Mouse (Mus musculus) embryonic facial prominence, embryonic 11.5 days (tissue): ENCODE data around the gene Fcho2. TPM values are rescaled to one million over a fixed set of nuclear protein-coding genes. Genes with fewer than 3 reads are reported as not detected.

Experiments
- ATAC-seq: fragments of 200-750 bp; cut with Nextera tagmentation; replicated peaks from 2 replicates; pipeline ENCODE4 v1.8.0; 2017; ENCODE audit warnings: low read depth; ENCODE audit not compliant: insufficient number of reproducible peaks, low FRiP score, low TSS enrichment
- DNase-seq: peaks from one replicate; pipeline ENCODE4 v3.0.0-alpha.2; 2015; ENCODE audit warnings: low spot score
- H3K27ac ChIP-seq: fragments of 300-500 bp; sonication (generic); replicated peaks from 2 replicates; pipeline ENCODE4 v1.5.1; 2014; ENCODE audit warnings: mild to moderate bottlenecking, low read depth, low read length, control low read depth
- H3K27me3 ChIP-seq: fragments of 300-500 bp; sonication (generic); 2 replicates; pipeline ENCODE4 v1.6.1; 2014; ENCODE audit warnings: mild to moderate bottlenecking, low read length, moderate library complexity, mixed read lengths; ENCODE audit not compliant: control insufficient read depth, insufficient read depth
- H3K36me3 ChIP-seq: fragments of 300-500 bp; sonication (generic); replicated peaks from 2 replicates; pipeline ENCODE4 v1.6.1; 2014; ENCODE audit warnings: low read depth, mild to moderate bottlenecking, low read length, moderate library complexity, mixed read lengths; ENCODE audit not compliant: control insufficient read depth, insufficient read depth
- H3K4me1 ChIP-seq: fragments of 300-500 bp; sonication (generic); 2 replicates; pipeline ENCODE4 v1.6.1; 2014; ENCODE audit warnings: low read length, mixed read lengths; ENCODE audit not compliant: control insufficient read depth, insufficient read depth
- H3K4me2 ChIP-seq: fragments of 300-500 bp; sonication (generic); 2 replicates; pipeline ENCODE4 v1.6.1; 2014; ENCODE audit warnings: low read depth, mild to moderate bottlenecking, control low read depth, low read length, moderate library complexity
- H3K4me3 ChIP-seq: fragments of 300-500 bp; sonication (generic); 2 replicates; pipeline ENCODE4 v1.5.1; 2014; ENCODE audit warnings: low read depth, low read length, control low read depth
- H3K9ac ChIP-seq: fragments of 300-500 bp; sonication (generic); replicated peaks from 2 replicates; pipeline ENCODE4 v1.6.1; 2014; ENCODE audit warnings: mild to moderate bottlenecking, control low read depth, low read length
- H3K9me3 ChIP-seq: fragments of 300-500 bp; sonication (generic); replicated peaks from 2 replicates; pipeline ENCODE4 v1.6.1; 2016; ENCODE audit warnings: mild to moderate bottlenecking, low read length, inconsistent platforms, mixed read lengths; ENCODE audit not compliant: control insufficient read depth
- WGBS: fragments of 180-500 bp; shearing (Covaris S2); extraction: QIAGEN DNeasy Blood & Tissue Kit; methylation state at CpG from one replicate; pipeline ENCODE4 v1.1.7; 2014; 5-methylcytosine and 5-hydroxymethylcytosine counted together
- polyA plus RNA-seq: library from polyadenylated mRNA; unstranded; fragments of >200 nt; fragmentation: Nextera tagmentation; extraction: Ambion mirVana; gene quantifications from 2 replicates; pipeline ENCODE4 v1.2.1, GENCODE M21; 2014

Gene Fcho2
- 28.1 and 28.6 TPM in 2 replicates for polyA plus RNA-seq

- Histone ChIP-seq H3K36me3 (no peaks in the 10 kb centered on the region), H3K4me2 (peak within 1 kb of the TSS; percentile 53), H3K4me1 (no peaks in the 10 kb centered on the region), H3K4me3 (peak within 1 kb of the TSS; percentile 61), H3K27ac (peak within 1 kb of the TSS; percentile 95), H3K9ac (peak within 1 kb of the TSS; percentile 97), H3K9me3 (no peaks in the 10 kb centered on the region), H3K27me3 (no peaks in the 10 kb centered on the region)
- WGBS = under 1% methylated on average over 33 of the region's 61 CpGs
- peak; percentile 99 for ATAC-seq
- DNase-seq = peak; percentile 98
These were observed at the start of gene Fcho2 for GRCm38 (mm10) chr13:98815147-98815785. Gene Fcho2, minus strand, starts transcription at chr13:98815449.

- WGBS = 94% methylated on average over 8 of the region's 8 CpGs
- H3K36me3 ChIP-seq = peaks cover 15% of the 10 kb centered on the region
- no peak overlapping the region for H3K9ac ChIP-seq
- no peaks in the 10 kb centered on the region for H3K9me3 ChIP-seq
- ATAC-seq (no peak), DNase-seq (no peak)
- H3K27ac ChIP-seq = no peak overlapping the region
- H3K4me1 ChIP-seq = no peaks in the 10 kb centered on the region
- no peak overlapping the region for H3K4me2 ChIP-seq
- H3K27me3 ChIP-seq = no peaks in the 10 kb centered on the region
- H3K4me3 ChIP-seq = no peak overlapping the region
These were observed 40.0 kb upstream of the Fcho2 start for GRCm38 (mm10) chr13:98855291-98855690.

GRCm38 (mm10) chr13:98845794-98846193, 30.5 kb upstream of the Fcho2 start:
- no peaks in the 10 kb centered on the region for H3K9me3 ChIP-seq
- no peaks in the 10 kb centered on the region for H3K27me3 ChIP-seq
- H3K9ac ChIP-seq = no peak overlapping the region
- WGBS = 88% methylated on average over 1 of the region's 1 CpGs
- H3K36me3 ChIP-seq = peaks cover 2% of the 10 kb centered on the region
- no peak for ATAC-seq
- H3K4me3 ChIP-seq = no peak overlapping the region
- H3K4me1 ChIP-seq = no peaks in the 10 kb centered on the region
- no peak for DNase-seq
- no peak overlapping the region for H3K27ac ChIP-seq
- H3K4me2 ChIP-seq = no peak overlapping the region

- no peak overlapping the region for H3K4me3 ChIP-seq
- ATAC-seq (no peak), DNase-seq (peak; percentile 52)
- H3K4me1 ChIP-seq = no peaks in the 10 kb centered on the region
- WGBS = 81% methylated on average over 6 of the region's 6 CpGs
- no peaks in the 10 kb centered on the region for H3K27me3 ChIP-seq
- H3K9ac ChIP-seq = no peak overlapping the region
- H3K4me2 ChIP-seq = no peak overlapping the region
- no peak overlapping the region for H3K27ac ChIP-seq
- no peaks in the 10 kb centered on the region for H3K36me3 ChIP-seq
- H3K9me3 ChIP-seq = no peaks in the 10 kb centered on the region
These were observed 21.3 kb upstream of the Fcho2 start for GRCm38 (mm10) chr13:98836423-98837088.

- H3K4me3 ChIP-seq = no peak overlapping the region
- no peaks in the 10 kb centered on the region for H3K27me3 ChIP-seq
- no peaks in the 10 kb centered on the region for H3K4me1 ChIP-seq
- 86% methylated on average over 5 of the region's 5 CpGs for WGBS
- no peak overlapping the region for H3K9ac ChIP-seq
- no peaks in the 10 kb centered on the region for H3K9me3 ChIP-seq
- DNase-seq (no peak), ATAC-seq (no peak)
- no peak overlapping the region for H3K27ac ChIP-seq
- H3K36me3 ChIP-seq = no peaks in the 10 kb centered on the region
- H3K4me2 ChIP-seq = no peak overlapping the region
These were observed 20.5 kb upstream of the Fcho2 start for GRCm38 (mm10) chr13:98835740-98836139.

- Histone ChIP-seq H3K9ac (no peak overlapping the region), H3K4me1 (no peaks in the 10 kb centered on the region), H3K4me2 (no peak overlapping the region), H3K9me3 (no peaks in the 10 kb centered on the region), H3K4me3 (no peak overlapping the region), H3K27ac (no peak overlapping the region), H3K36me3 (no peaks in the 10 kb centered on the region), H3K27me3 (no peaks in the 10 kb centered on the region)
- WGBS = 77% methylated on average over 3 of the region's 3 CpGs
- DNase-seq = no peak
- ATAC-seq = peak; percentile 47
These were observed 19.5 kb upstream of the Fcho2 start for GRCm38 (mm10) chr13:98834723-98835122.

GRCm38 (mm10) chr13:98834199-98834598, 18.9 kb upstream of the Fcho2 start:
- Histone ChIP-seq H3K9me3 (no peaks in the 10 kb centered on the region), H3K4me2 (no peak overlapping the region), H3K36me3 (no peaks in the 10 kb centered on the region), H3K9ac (no peak overlapping the region), H3K4me1 (no peaks in the 10 kb centered on the region), H3K4me3 (no peak overlapping the region), H3K27ac (no peak overlapping the region), H3K27me3 (no peaks in the 10 kb centered on the region)
- WGBS = 52% methylated on average over 1 of the region's 1 CpGs
- no peak for ATAC-seq
- no peak for DNase-seq
